Mouse (Mus musculus) limb, embryonic 12.5 days (tissue): ENCODE data around the gene Ovca2. TPM values are rescaled to one million over a fixed set of nuclear protein-coding genes. Genes with fewer than 3 reads are reported as not detected.

Experiments
- ATAC-seq: fragments of 200-750 bp; cut with Nextera tagmentation; 2 replicates; pipeline ENCODE4 v1.8.0; 2017; ENCODE audit warnings: low read depth, moderate TSS enrichment; ENCODE audit not compliant: insufficient number of reproducible peaks, insufficient read depth, low FRiP score, low TSS enrichment
- H3K27ac ChIP-seq: fragments of 300-500 bp; sonication (generic); 2 replicates; pipeline ENCODE4 v1.5.1; 2016; ENCODE audit warnings: mild to moderate bottlenecking, moderate library complexity
- H3K27me3 ChIP-seq: fragments of 300-500 bp; sonication (generic); 2 replicates; pipeline ENCODE4 v1.6.1; 2016; ENCODE audit warnings: mild to moderate bottlenecking, moderate library complexity
- H3K36me3 ChIP-seq: fragments of 300-500 bp; sonication (generic); 2 replicates; pipeline ENCODE4 v1.6.1; 2016; ENCODE audit warnings: mild to moderate bottlenecking, moderate library complexity
- H3K4me1 ChIP-seq: fragments of 300-500 bp; sonication (generic); replicated peaks from 2 replicates; pipeline ENCODE4 v1.6.1; 2016
- H3K4me2 ChIP-seq: fragments of 300-500 bp; sonication (generic); 2 replicates; pipeline ENCODE4 v1.6.1; 2016; ENCODE audit warnings: mild to moderate bottlenecking, moderate library complexity
- H3K4me3 ChIP-seq: fragments of 300-500 bp; sonication (generic); replicated peaks from 2 replicates; pipeline ENCODE4 v1.5.1; 2016; ENCODE audit warnings: mild to moderate bottlenecking
- H3K9ac ChIP-seq: fragments of 300-500 bp; sonication (generic); replicated peaks from 2 replicates; pipeline ENCODE4 v1.6.1; 2016; ENCODE audit warnings: mild to moderate bottlenecking, moderate library complexity
- H3K9me3 ChIP-seq: fragments of 300-500 bp; sonication (generic); 2 replicates; pipeline ENCODE4 v1.6.1; 2016; ENCODE audit warnings: mild to moderate bottlenecking, moderate library complexity
- WGBS: fragments of 180-500 bp; shearing (Covaris S2); methylation state at CpG from one replicate; pipeline ENCODE4 v1.1.7; 2016; 5-methylcytosine and 5-hydroxymethylcytosine counted together
- polyA plus RNA-seq: library from polyadenylated mRNA; unstranded; fragments of >200 nt; fragmentation: Nextera tagmentation; extraction: Ambion mirVana; gene quantifications from 2 replicates; pipeline ENCODE4 v1.2.1, GENCODE M21; 2016

The Ovca2 gene
- polyA plus RNA-seq, 1 experiment from 2014 or later, result 31.0 TPM

- H3K36me3 ChIP-seq, result peaks cover 37% of the 10 kb centered on the region
- WGBS, result 80% methylated on average over 10 of the region's 11 CpGs
- peak overlapping the region; percentile 33 for H3K4me2 ChIP-seq
- peak overlapping the region; percentile 92 for H3K27ac ChIP-seq
- no peaks in the 10 kb centered on the region for H3K9me3 ChIP-seq
- H3K27me3 ChIP-seq, result no peaks in the 10 kb centered on the region
- H3K4me1 ChIP-seq, result peaks cover 50% of the 10 kb centered on the region
- H3K4me3 ChIP-seq, result no peak overlapping the region
- no peak for ATAC-seq
- no peak overlapping the region for H3K9ac ChIP-seq
Observed at GRCm38 (mm10) chr11:75148332-75149035, 30.2 kb downstream of the Ovca2 start.

GRCm38 (mm10) chr11:75147846-75148168 is 30.8 kb downstream of the Ovca2 start:
- H3K4me3 ChIP-seq, result no peak overlapping the region
- WGBS, result 13% methylated on average over 3 of the region's 3 CpGs
- H3K4me1 ChIP-seq, result peaks cover 53% of the 10 kb centered on the region
- no peaks in the 10 kb centered on the region for H3K27me3 ChIP-seq
- H3K27ac ChIP-seq, result peak overlapping the region; percentile 92
- ATAC-seq, result peak; percentile 83
- H3K4me2 ChIP-seq, result peak overlapping the region; percentile 33
- H3K36me3 ChIP-seq, result peaks cover 44% of the 10 kb centered on the region
- H3K9me3 ChIP-seq, result no peaks in the 10 kb centered on the region
- no peak overlapping the region for H3K9ac ChIP-seq

GRCm38 (mm10) chr11:75147106-75147845 is 31.4 kb downstream of the Ovca2 start:
- H3K4me1 ChIP-seq, result peaks cover 59% of the 10 kb centered on the region
- no peak overlapping the region for H3K4me3 ChIP-seq
- peak overlapping the region; percentile 34 for H3K4me2 ChIP-seq

GRCm38 (mm10) chr11:75145841-75146240 is 32.8 kb downstream of the Ovca2 start:
- no peak overlapping the region for H3K4me3 ChIP-seq
- peaks cover 42% of the 10 kb centered on the region for H3K36me3 ChIP-seq
- no peaks in the 10 kb centered on the region for H3K9me3 ChIP-seq
- no peak overlapping the region for H3K9ac ChIP-seq
- H3K4me1 ChIP-seq, result peaks cover 73% of the 10 kb centered on the region
- peak overlapping the region; percentile 13; the same call in 1 of the 2 replicates for H3K27ac ChIP-seq
- no peaks in the 10 kb centered on the region for H3K27me3 ChIP-seq
- WGBS, result 78% methylated on average over 2 of the region's 2 CpGs
- no peak overlapping the region for H3K4me2 ChIP-seq
- no peak for ATAC-seq

More at GRCm38 (mm10) chr11:75147106-75147845, 31.4 kb downstream of the Ovca2 start:
- no peaks in the 10 kb centered on the region for H3K27me3 ChIP-seq
- 5% methylated on average over 11 of the region's 11 CpGs for WGBS
- H3K9me3 ChIP-seq, result no peaks in the 10 kb centered on the region
- peak; percentile 94 for ATAC-seq
- H3K9ac ChIP-seq, result no peak overlapping the region
- H3K36me3 ChIP-seq, result peaks cover 47% of the 10 kb centered on the region
- H3K27ac ChIP-seq, result peak overlapping the region; percentile 92

- ATAC-seq, result no peak
- Histone ChIP-seq H3K36me3 (peaks cover 26% of the 10 kb centered on the region), H3K4me2 (no peak overlapping the region), H3K9ac (no peak overlapping the region), H3K27me3 (no peaks in the 10 kb centered on the region), H3K4me1 (peaks cover 83% of the 10 kb centered on the region), H3K4me3 (no peak overlapping the region), H3K27ac (peak overlapping the region; percentile 88), H3K9me3 (no peaks in the 10 kb centered on the region)
- WGBS, result 73% methylated on average over 4 of the region's 4 CpGs
Observed at GRCm38 (mm10) chr11:75142749-75143148, 35.9 kb downstream of the Ovca2 start.

GRCm38 (mm10) chr11:75141913-75142312 is 36.7 kb downstream of the Ovca2 start:
- H3K9ac ChIP-seq, result no peak overlapping the region
- no peak overlapping the region for H3K4me2 ChIP-seq
- H3K27me3 ChIP-seq, result no peaks in the 10 kb centered on the region
- peaks cover 82% of the 10 kb centered on the region for H3K4me1 ChIP-seq
- peak overlapping the region; percentile 88 for H3K27ac ChIP-seq
- 18% methylated on average over 1 of the region's 1 CpGs for WGBS
- no peaks in the 10 kb centered on the region for H3K9me3 ChIP-seq
- no peak overlapping the region for H3K4me3 ChIP-seq
- peaks cover 26% of the 10 kb centered on the region for H3K36me3 ChIP-seq
- no peak for ATAC-seq

GRCm38 (mm10) chr11:75141038-75141437 is 37.6 kb downstream of the Ovca2 start:
- peaks cover 26% of the 10 kb centered on the region for H3K36me3 ChIP-seq
- no peaks in the 10 kb centered on the region for H3K9me3 ChIP-seq
- peaks cover 83% of the 10 kb centered on the region for H3K4me1 ChIP-seq
- H3K4me3 ChIP-seq, result no peak overlapping the region
- H3K27me3 ChIP-seq, result no peaks in the 10 kb centered on the region
- H3K4me2 ChIP-seq, result 0 out of 2 replicates have a peak overlapping the region, but pooled peaks have one; percentile 0
- 62% methylated on average over 3 of the region's 3 CpGs for WGBS
- peak overlapping the region; percentile 88 for H3K27ac ChIP-seq
- H3K9ac ChIP-seq, result no peak overlapping the region
- ATAC-seq, result no peak

- H3K36me3 ChIP-seq, result peaks cover 26% of the 10 kb centered on the region
Observed at GRCm38 (mm10) chr11:75140431-75140830, 38.2 kb downstream of the Ovca2 start.

GRCm38 (mm10) chr11:75139122-75139963 is 39.3 kb downstream of the Ovca2 start:
- H3K27me3 ChIP-seq, result no peaks in the 10 kb centered on the region
- H3K4me1 ChIP-seq, result peaks cover 87% of the 10 kb centered on the region
- ATAC-seq, result peak; percentile 82
- H3K9ac ChIP-seq, result 0 out of 2 replicates have a peak overlapping the region, but pooled peaks have one; percentile 13
- WGBS, result 15% methylated on average over 11 of the region's 11 CpGs
- H3K9me3 ChIP-seq, result no peaks in the 10 kb centered on the region
- H3K36me3 ChIP-seq, result peaks cover 22% of the 10 kb centered on the region
- peak overlapping the region; percentile 20 for H3K4me2 ChIP-seq
- H3K27ac ChIP-seq, result peak overlapping the region; percentile 88
- H3K4me3 ChIP-seq, result no peak overlapping the region

More at GRCm38 (mm10) chr11:75140431-75140830, 38.2 kb downstream of the Ovca2 start:
- Histone ChIP-seq H3K4me1 (peaks cover 82% of the 10 kb centered on the region), H3K4me2 (no peak overlapping the region), H3K27me3 (no peaks in the 10 kb centered on the region), H3K9me3 (no peaks in the 10 kb centered on the region), H3K27ac (peak overlapping the region; percentile 88), H3K4me3 (no peak overlapping the region), H3K9ac (no peak overlapping the region)
- ATAC-seq, result no peak
- 48% methylated on average over 5 of the region's 5 CpGs for WGBS

GRCm38 (mm10) chr11:75136666-75137398 is 41.8 kb downstream of the Ovca2 start:
- H3K27ac ChIP-seq, result 0 out of 2 replicates have a peak overlapping the region, but pooled peaks have one; percentile 5
- peaks cover 81% of the 10 kb centered on the region for H3K4me1 ChIP-seq
- no peaks in the 10 kb centered on the region for H3K27me3 ChIP-seq
- WGBS, result 40% methylated on average over 5 of the region's 5 CpGs
- no peak overlapping the region for H3K4me3 ChIP-seq
- peaks cover 4% of the 10 kb centered on the region for H3K36me3 ChIP-seq
- no peak for ATAC-seq
- no peak overlapping the region for H3K9ac ChIP-seq
- H3K9me3 ChIP-seq, result no peaks in the 10 kb centered on the region
- no peak overlapping the region for H3K4me2 ChIP-seq
